Mouse (Mus musculus) CH12.LX (cell line): ENCODE measurements around the gene Hist1h2af.
"Not testable (repeated sequence)": the region's sequence is repeated elsewhere in the genome, so short reads cannot be mapped to it uniquely, and the experiment has no call there.

ENCODE experiments used
- CTCF ChIP-seq, 2 experiments: IDR thresholded peaks in 1 of 2; conservative IDR thresholded peaks in 1 of 2; 2 replicates each; pipeline ENCODE4 v1.5.1; 2011 to 2012; ENCODE audit warnings: low read depth in 2 of 2, low read length in 2 of 2, improper control_type of control experiment in 1 of 2, inconsistent platforms in 1 of 2, mild to moderate bottlenecking in 1 of 2, moderate library complexity in 1 of 2
- MYC ChIP-seq: IDR thresholded peaks from 2 replicates; pipeline ENCODE4 v1.6.1; 2011; ENCODE audit warnings: low read depth, mild to moderate bottlenecking, improper control_type of control experiment, low read length
- NELFE ChIP-seq: IDR thresholded peaks from 2 replicates; pipeline ENCODE4 v1.6.1; 2011; ENCODE audit warnings: low read depth, low read length, improper control_type of control experiment
- NRF1 ChIP-seq: IDR thresholded peaks from 2 replicates; pipeline ENCODE4 v1.6.1; 2014; ENCODE audit warnings: low read depth, mild to moderate bottlenecking, inconsistent platforms, low read length, improper control_type of control experiment, moderate library complexity
- POLR2A ChIP-seq: IDR thresholded peaks from 2 replicates; pipeline ENCODE4 v1.6.1; 2011; ENCODE audit warnings: low read depth, mild to moderate bottlenecking, improper control_type of control experiment, low read length
- ZC3H11A ChIP-seq: IDR thresholded peaks from 2 replicates; pipeline ENCODE4 v1.6.1; 2012; ENCODE audit warnings: low read depth, mild to moderate bottlenecking, inconsistent platforms, low read length, improper control_type of control experiment
- ZKSCAN1 ChIP-seq: IDR thresholded peaks from 2 replicates; pipeline ENCODE4 v1.6.1; 2012; ENCODE audit warnings: low read depth, inconsistent platforms, low read length, improper control_type of control experiment, borderline replicate concordance

GRCm38 (mm10) chr13:23573034-23573897 lies 39.6 kb downstream of the Hist1h2af start:
- TF ChIP-seq NRF1; ZKSCAN1; CTCF (conservative IDR thresholded peaks at IDR 0.05 in 1 of 2, IDR thresholded peaks at IDR 0.05 in 1 of 2; ENCODE audit: low read depth in 2 of 2, low read length in 2 of 2); NELFE; ZC3H11A: not testable (repeated sequence)
- TF ChIP-seq POLR2A, result peak; percentile 65
- TF ChIP-seq MYC, result peak; percentile 77; the same call in 1 of the 2 replicates
